Mouse (Mus musculus): ENCODE data around the gene Rnf128. TPM values are rescaled to one million over a fixed set of nuclear protein-coding genes. Genes with fewer than 3 reads are reported as not detected.

Rnf128 gene
- polyA plus RNA-seq (2015; fragmentation: Nextera tagmentation; extraction: Ambion mirVana), result 57.4 and 65.4 TPM in 2 replicates

GRCm38 (mm10) chrX:139562925-139563461 is at the start of gene Rnf128:
Gene Rnf128 (plus strand): TSS chrX:139563316.
- H3K36me3 ChIP-seq (replicated peaks), result no peaks in the 10 kb centered on the region
- H3K27me3 ChIP-seq, result no peaks in the 10 kb centered on the region
- WGBS (ENCODE audit: insufficient replicate concordance), result 57% methylated on average over 8 of the region's 8 CpGs
- no peak within 1 kb of the TSS for H3K27ac ChIP-seq (replicated peaks)
- no peak within 1 kb of the TSS for H3K9ac ChIP-seq
- H3K9me3 ChIP-seq (replicated peaks), result no peaks in the 10 kb centered on the region
- no peak for ATAC-seq (ENCODE audit: insufficient read depth)
- peak within 1 kb of the TSS; percentile 30 for H3K4me2 ChIP-seq
- H3K4me1 ChIP-seq (replicated peaks), result no peaks in the 10 kb centered on the region
- H3K4me3 ChIP-seq (replicated peaks), result peak within 1 kb of the TSS; percentile 14; the same call in 1 of the 2 replicates

- Histone ChIP-seq H3K4me1 (replicated peaks) (no peaks in the 10 kb centered on the region), H3K9ac (no peak overlapping the region), H3K4me2 (no peak overlapping the region), H3K27me3 (no peaks in the 10 kb centered on the region), H3K36me3 (replicated peaks) (no peaks in the 10 kb centered on the region), H3K27ac (replicated peaks) (no peak overlapping the region), H3K4me3 (replicated peaks) (no peak overlapping the region), H3K9me3 (replicated peaks) (no peaks in the 10 kb centered on the region)
- 50% methylated on average over 2 of the region's 2 CpGs for WGBS (ENCODE audit: insufficient replicate concordance)
- no peak for ATAC-seq (ENCODE audit: insufficient read depth)
Observed at GRCm38 (mm10) chrX:139516156-139516555, 47.0 kb upstream of the Rnf128 start.

- no peak overlapping the region for H3K27ac ChIP-seq (replicated peaks)
- H3K4me1 ChIP-seq (replicated peaks), result no peaks in the 10 kb centered on the region
- H3K4me2 ChIP-seq, result no peak overlapping the region
- 61% methylated on average over 2 of the region's 2 CpGs for WGBS (ENCODE audit: insufficient replicate concordance)
- H3K4me3 ChIP-seq (replicated peaks), result no peak overlapping the region
- no peaks in the 10 kb centered on the region for H3K9me3 ChIP-seq (replicated peaks)
- H3K9ac ChIP-seq, result no peak overlapping the region
- no peak for ATAC-seq (ENCODE audit: insufficient read depth)
- H3K27me3 ChIP-seq, result no peaks in the 10 kb centered on the region
- no peaks in the 10 kb centered on the region for H3K36me3 ChIP-seq (replicated peaks)
Observed at GRCm38 (mm10) chrX:139519251-139519650, 43.9 kb upstream of the Rnf128 start.

GRCm38 (mm10) chrX:139524303-139525091 is 38.6 kb upstream of the Rnf128 start:
- ATAC-seq (ENCODE audit: insufficient read depth), result no peak
- Histone ChIP-seq H3K27ac (replicated peaks) (no peak overlapping the region), H3K4me2 (no peak overlapping the region), H3K4me3 (replicated peaks) (no peak overlapping the region), H3K27me3 (no peaks in the 10 kb centered on the region), H3K9me3 (replicated peaks) (no peaks in the 10 kb centered on the region), H3K36me3 (replicated peaks) (no peaks in the 10 kb centered on the region), H3K4me1 (replicated peaks) (peaks cover 8% of the 10 kb centered on the region), H3K9ac (no peak overlapping the region)
- WGBS (ENCODE audit: insufficient replicate concordance), result 61% methylated on average over 5 of the region's 5 CpGs

GRCm38 (mm10) chrX:139525724-139526123 is 37.4 kb upstream of the Rnf128 start:
- peak; percentile 65 for ATAC-seq (ENCODE audit: insufficient read depth)
- H3K4me3 ChIP-seq (replicated peaks), result no peak overlapping the region
- H3K9me3 ChIP-seq (replicated peaks), result no peaks in the 10 kb centered on the region
- H3K27ac ChIP-seq (replicated peaks), result no peak overlapping the region
- H3K4me2 ChIP-seq, result no peak overlapping the region
- 36% methylated on average over 2 of the region's 2 CpGs for WGBS (ENCODE audit: insufficient replicate concordance)
- H3K36me3 ChIP-seq (replicated peaks), result no peaks in the 10 kb centered on the region
- no peak overlapping the region for H3K9ac ChIP-seq
- no peaks in the 10 kb centered on the region for H3K27me3 ChIP-seq
- H3K4me1 ChIP-seq (replicated peaks), result peaks cover 8% of the 10 kb centered on the region

- Histone ChIP-seq H3K4me2 (no peak overlapping the region), H3K4me1 (replicated peaks) (peaks cover 8% of the 10 kb centered on the region), H3K36me3 (replicated peaks) (no peaks in the 10 kb centered on the region), H3K27me3 (no peaks in the 10 kb centered on the region), H3K9ac (no peak overlapping the region), H3K4me3 (replicated peaks) (no peak overlapping the region), H3K9me3 (replicated peaks) (no peaks in the 10 kb centered on the region), H3K27ac (replicated peaks) (no peak overlapping the region)
- WGBS (ENCODE audit: insufficient replicate concordance), result 34% methylated on average over 4 of the region's 4 CpGs
- peak; percentile 69 for ATAC-seq (ENCODE audit: insufficient read depth)
Observed at GRCm38 (mm10) chrX:139526984-139527383, 36.1 kb upstream of the Rnf128 start.

- Histone ChIP-seq H3K4me2 (no peak overlapping the region), H3K9ac (no peak overlapping the region), H3K4me1 (replicated peaks) (peaks cover 8% of the 10 kb centered on the region), H3K36me3 (replicated peaks) (no peaks in the 10 kb centered on the region), H3K27me3 (no peaks in the 10 kb centered on the region), H3K27ac (replicated peaks) (no peak overlapping the region), H3K9me3 (replicated peaks) (no peaks in the 10 kb centered on the region), H3K4me3 (replicated peaks) (no peak overlapping the region)
- ATAC-seq (ENCODE audit: insufficient read depth), result peak; percentile 40; the same call in 1 of the 2 replicates
Observed at GRCm38 (mm10) chrX:139529678-139530077, 33.4 kb upstream of the Rnf128 start.

- H3K9ac ChIP-seq, result no peak overlapping the region
- 49% methylated on average over 4 of the region's 4 CpGs for WGBS (ENCODE audit: insufficient replicate concordance)
- H3K27me3 ChIP-seq, result no peaks in the 10 kb centered on the region
- H3K4me2 ChIP-seq, result no peak overlapping the region
- no peak for ATAC-seq (ENCODE audit: insufficient read depth)
- H3K4me1 ChIP-seq (replicated peaks), result no peaks in the 10 kb centered on the region
- H3K27ac ChIP-seq (replicated peaks), result no peak overlapping the region
- H3K9me3 ChIP-seq (replicated peaks), result no peaks in the 10 kb centered on the region
- no peaks in the 10 kb centered on the region for H3K36me3 ChIP-seq (replicated peaks)
- no peak overlapping the region for H3K4me3 ChIP-seq (replicated peaks)
Observed at GRCm38 (mm10) chrX:139532293-139532692, 30.8 kb upstream of the Rnf128 start.

- Histone ChIP-seq H3K9me3 (replicated peaks) (no peaks in the 10 kb centered on the region), H3K36me3 (replicated peaks) (no peaks in the 10 kb centered on the region), H3K27me3 (no peaks in the 10 kb centered on the region), H3K4me1 (replicated peaks) (0 out of 2 replicates have a peak, but pooled peaks cover 3% of the 10 kb centered on the region), H3K4me3 (replicated peaks) (no peak overlapping the region), H3K4me2 (no peak overlapping the region), H3K27ac (replicated peaks) (no peak overlapping the region), H3K9ac (no peak overlapping the region)
- no peak for ATAC-seq (ENCODE audit: insufficient read depth)
- WGBS (ENCODE audit: insufficient replicate concordance), result 56% methylated on average over 5 of the region's 5 CpGs
Observed at GRCm38 (mm10) chrX:139537641-139538397, 25.3 kb upstream of the Rnf128 start.

GRCm38 (mm10) chrX:139543726-139544125 is 19.4 kb upstream of the Rnf128 start:
- Histone ChIP-seq H3K36me3 (replicated peaks) (no peaks in the 10 kb centered on the region), H3K4me3 (replicated peaks) (no peak overlapping the region), H3K4me2 (no peak overlapping the region), H3K9me3 (replicated peaks) (no peaks in the 10 kb centered on the region), H3K9ac (no peak overlapping the region), H3K27me3 (no peaks in the 10 kb centered on the region), H3K27ac (replicated peaks) (no peak overlapping the region), H3K4me1 (replicated peaks) (no peaks in the 10 kb centered on the region)
- ATAC-seq (ENCODE audit: insufficient read depth), result no peak
- WGBS (ENCODE audit: insufficient replicate concordance), result 66% methylated on average over 7 of the region's 7 CpGs

GRCm38 (mm10) chrX:139550456-139550855 is 12.7 kb upstream of the Rnf128 start:
- H3K9ac ChIP-seq, result no peak overlapping the region
- WGBS (ENCODE audit: insufficient replicate concordance), result 56% methylated on average over 5 of the region's 5 CpGs
- H3K4me1 ChIP-seq (replicated peaks), result no peaks in the 10 kb centered on the region
- H3K4me2 ChIP-seq, result no peak overlapping the region
- ATAC-seq (ENCODE audit: insufficient read depth), result no peak
- no peak overlapping the region for H3K27ac ChIP-seq (replicated peaks)
- H3K36me3 ChIP-seq (replicated peaks), result no peaks in the 10 kb centered on the region
- no peaks in the 10 kb centered on the region for H3K9me3 ChIP-seq (replicated peaks)
- H3K4me3 ChIP-seq (replicated peaks), result no peak overlapping the region
- H3K27me3 ChIP-seq, result no peaks in the 10 kb centered on the region

Data from liver, embryonic 15.5 days (tissue).